Mouse (Mus musculus): ENCODE measurements around the gene Tnfrsf11a.

- TF ChIP-seq CTCF (IDR thresholded peaks at IDR 0.05; ENCODE audit: extremely low read depth, insufficient read depth, low read length) (no peak), POLR2A (IDR thresholded peaks at IDR 0.05; ENCODE audit: extremely low read depth, insufficient read depth, low read length) (no peak)
Observed at GRCm38 (mm10) chr1:105843386-105843785, 62.9 kb downstream of the Tnfrsf11a start.
